Mouse (Mus musculus) liver, adult 2 months (tissue): ENCODE measurements around the gene Golga4.

Source experiments
- CTCF ChIP-seq: fragments of 200-500 bp; IDR thresholded peaks from 2 replicates; pipeline ENCODE4 v1.5.1; 2011; ENCODE audit warnings: low read depth, low read length, control low read depth
- POLR2A ChIP-seq: fragments of 200-500 bp; IDR thresholded peaks from 2 replicates; pipeline ENCODE4 v1.6.1; 2011; ENCODE audit warnings: low read length, control low read depth; ENCODE audit not compliant: insufficient read depth; ENCODE audit errors: extremely low read depth

- TF ChIP-seq POLR2A, result no peak
- TF ChIP-seq CTCF, result no peak
These were observed 26.4 kb upstream of the Golga4 start for GRCm38 (mm10) chr9:118479508-118480291.
